Mouse (Mus musculus): ENCODE data around the gene Litaf. TPM values are rescaled to one million over a fixed set of nuclear protein-coding genes. Genes with fewer than 3 reads are reported as not detected.
A peak's percentile ranks its signal among the peaks of the same experiment; 100 is the strongest.
"Not testable (repeated sequence)": the region's sequence is repeated elsewhere in the genome, so short reads cannot be mapped to it uniquely, and the experiment has no call there.

Gene Litaf
- polyA plus RNA-seq, 1 experiment from 2014 or later, result 134 TPM

- no peak for ATAC-seq (ENCODE audit: low FRiP score, low TSS enrichment)
- Histone ChIP-seq H3K9me3 (ENCODE audit: low read length) (no peaks in the 10 kb centered on the region), H3K4me1 (ENCODE audit: insufficient read depth, low read length) (peaks cover 71% of the 10 kb centered on the region), H3K27ac (ENCODE audit: low read length) (peak overlapping the region; percentile 78), H3K9ac (replicated peaks; ENCODE audit: low read length) (0 out of 2 replicates have a peak overlapping the region, but pooled peaks have one; percentile 6), H3K27me3 (ENCODE audit: insufficient read depth, low read length) (no peaks in the 10 kb centered on the region), H3K4me2 (replicated peaks; ENCODE audit: low read depth, low read length) (no peak overlapping the region), H3K4me3 (ENCODE audit: low read length) (no peak overlapping the region), H3K36me3 (ENCODE audit: insufficient read depth, low read length) (0 out of 2 replicates have a peak, but pooled peaks cover 2% of the 10 kb centered on the region)
- WGBS, result 52% methylated on average over 5 of the region's 5 CpGs
Measured at GRCm38 (mm10) chr16:10984534-10984933, 81.4 kb downstream of the Litaf start.

- Histone ChIP-seq H3K9ac (replicated peaks; ENCODE audit: low read length) (no peak overlapping the region), H3K4me1 (ENCODE audit: insufficient read depth, low read length) (peaks cover 78% of the 10 kb centered on the region), H3K4me2 (replicated peaks; ENCODE audit: low read depth, low read length) (no peak overlapping the region), H3K9me3 (ENCODE audit: low read length) (no peaks in the 10 kb centered on the region), H3K4me3 (ENCODE audit: low read length) (no peak overlapping the region), H3K27me3 (ENCODE audit: insufficient read depth, low read length) (no peaks in the 10 kb centered on the region), H3K36me3 (ENCODE audit: insufficient read depth, low read length) (no peaks in the 10 kb centered on the region), H3K27ac (ENCODE audit: low read length) (peak overlapping the region; percentile 51)
- ATAC-seq (ENCODE audit: low FRiP score, low TSS enrichment), result no peak
- 51% methylated on average over 7 of the region's 7 CpGs for WGBS
Measured at GRCm38 (mm10) chr16:10981493-10982070, 84.4 kb downstream of the Litaf start.

- Histone ChIP-seq H3K36me3 (ENCODE audit: insufficient read depth, low read length) (no peaks in the 10 kb centered on the region), H3K4me1 (ENCODE audit: insufficient read depth, low read length) (peaks cover 84% of the 10 kb centered on the region), H3K27ac (ENCODE audit: low read length) (peak overlapping the region; percentile 61), H3K9me3 (ENCODE audit: low read length) (peaks cover 3% of the 10 kb centered on the region; the same call in 1 of the 2 replicates), H3K4me3 (ENCODE audit: low read length) (no peak overlapping the region), H3K9ac (replicated peaks; ENCODE audit: low read length) (no peak overlapping the region), H3K4me2 (replicated peaks; ENCODE audit: low read depth, low read length) (no peak overlapping the region), H3K27me3 (ENCODE audit: insufficient read depth, low read length) (no peaks in the 10 kb centered on the region)
- WGBS, result 31% methylated on average over 11 of the region's 11 CpGs
- peak; percentile 74 for ATAC-seq (ENCODE audit: low FRiP score, low TSS enrichment)
Measured at GRCm38 (mm10) chr16:10979064-10979803, 86.7 kb downstream of the Litaf start.

- Histone ChIP-seq H3K36me3 (ENCODE audit: insufficient read depth, low read length) (no peaks in the 10 kb centered on the region), H3K4me2 (replicated peaks; ENCODE audit: low read depth, low read length) (no peak overlapping the region), H3K4me1 (ENCODE audit: insufficient read depth, low read length) (peaks cover 85% of the 10 kb centered on the region), H3K27ac (ENCODE audit: low read length) (0 out of 2 replicates have a peak overlapping the region, but pooled peaks have one; percentile 84), H3K9me3 (ENCODE audit: low read length) (peaks cover 3% of the 10 kb centered on the region; the same call in 1 of the 2 replicates), H3K9ac (replicated peaks; ENCODE audit: low read length) (no peak overlapping the region), H3K27me3 (ENCODE audit: insufficient read depth, low read length) (no peaks in the 10 kb centered on the region), H3K4me3 (ENCODE audit: low read length) (no peak overlapping the region)
- 76% methylated on average over 9 of the region's 9 CpGs for WGBS
- ATAC-seq (ENCODE audit: low FRiP score, low TSS enrichment), result no peak
Measured at GRCm38 (mm10) chr16:10977877-10978276, 88.1 kb downstream of the Litaf start.

- peak overlapping the region; percentile 51 for H3K9ac ChIP-seq (replicated peaks; ENCODE audit: low read length)
- H3K4me3 ChIP-seq (ENCODE audit: low read length), result no peak overlapping the region
- peak overlapping the region; percentile 84 for H3K27ac ChIP-seq (ENCODE audit: low read length)
- ATAC-seq (ENCODE audit: low FRiP score, low TSS enrichment), result peak; percentile 44
- peaks cover 71% of the 10 kb centered on the region for H3K4me1 ChIP-seq (ENCODE audit: insufficient read depth, low read length)
- H3K27me3 ChIP-seq (ENCODE audit: insufficient read depth, low read length), result no peaks in the 10 kb centered on the region
- WGBS, result 22% methylated on average over 11 of the region's 11 CpGs
- H3K36me3 ChIP-seq (ENCODE audit: insufficient read depth, low read length), result no peaks in the 10 kb centered on the region
- no peak overlapping the region for H3K4me2 ChIP-seq (replicated peaks; ENCODE audit: low read depth, low read length)
- H3K9me3 ChIP-seq (ENCODE audit: low read length), result peaks cover 3% of the 10 kb centered on the region; the same call in 1 of the 2 replicates
Measured at GRCm38 (mm10) chr16:10976202-10976631, 89.7 kb downstream of the Litaf start.

GRCm38 (mm10) chr16:10974939-10975338 is 91.0 kb downstream of the Litaf start:
- Histone ChIP-seq H3K4me2 (replicated peaks; ENCODE audit: low read depth, low read length) (no peak overlapping the region), H3K9me3 (ENCODE audit: low read length) (peaks cover 3% of the 10 kb centered on the region; the same call in 1 of the 2 replicates), H3K27ac (ENCODE audit: low read length) (no peak overlapping the region), H3K4me3 (ENCODE audit: low read length) (no peak overlapping the region), H3K4me1 (ENCODE audit: insufficient read depth, low read length) (peaks cover 60% of the 10 kb centered on the region), H3K36me3 (ENCODE audit: insufficient read depth, low read length) (no peaks in the 10 kb centered on the region), H3K9ac (replicated peaks; ENCODE audit: low read length) (no peak overlapping the region), H3K27me3 (ENCODE audit: insufficient read depth, low read length) (no peaks in the 10 kb centered on the region)
- 79% methylated on average over 5 of the region's 5 CpGs for WGBS
- no peak for ATAC-seq (ENCODE audit: low FRiP score, low TSS enrichment)

- Histone ChIP-seq H3K4me1 (ENCODE audit: insufficient read depth, low read length) (peaks cover 57% of the 10 kb centered on the region), H3K4me2 (replicated peaks; ENCODE audit: low read depth, low read length) (no peak overlapping the region), H3K4me3 (ENCODE audit: low read length) (no peak overlapping the region), H3K9ac (replicated peaks; ENCODE audit: low read length) (no peak overlapping the region), H3K27me3 (ENCODE audit: insufficient read depth, low read length) (no peaks in the 10 kb centered on the region), H3K36me3 (ENCODE audit: insufficient read depth, low read length) (no peaks in the 10 kb centered on the region), H3K27ac (ENCODE audit: low read length) (no peak overlapping the region), H3K9me3 (ENCODE audit: low read length) (peaks cover 3% of the 10 kb centered on the region; the same call in 1 of the 2 replicates)
- ATAC-seq (ENCODE audit: low FRiP score, low TSS enrichment), result 0 out of 2 replicates have a peak, but pooled peaks have one; percentile 5
- 16% methylated on average over 3 of the region's 3 CpGs for WGBS
Measured at GRCm38 (mm10) chr16:10974037-10974446, 91.9 kb downstream of the Litaf start.

GRCm38 (mm10) chr16:10972259-10972658 is 93.7 kb downstream of the Litaf start:
- H3K27ac ChIP-seq (ENCODE audit: low read length), result peak overlapping the region; percentile 41; the same call in 1 of the 2 replicates
- H3K4me2 ChIP-seq (replicated peaks; ENCODE audit: low read depth, low read length), result no peak overlapping the region
- no peak overlapping the region for H3K9ac ChIP-seq (replicated peaks; ENCODE audit: low read length)
- H3K4me1 ChIP-seq (ENCODE audit: insufficient read depth, low read length), result peaks cover 41% of the 10 kb centered on the region
- peaks cover 3% of the 10 kb centered on the region; the same call in 1 of the 2 replicates for H3K9me3 ChIP-seq (ENCODE audit: low read length)
- H3K4me3 ChIP-seq (ENCODE audit: low read length), result no peak overlapping the region
- H3K36me3 ChIP-seq (ENCODE audit: insufficient read depth, low read length), result no peaks in the 10 kb centered on the region
- WGBS, result 44% methylated on average over 6 of the region's 6 CpGs
- no peaks in the 10 kb centered on the region for H3K27me3 ChIP-seq (ENCODE audit: insufficient read depth, low read length)
- ATAC-seq (ENCODE audit: low FRiP score, low TSS enrichment), result peak; percentile 59

GRCm38 (mm10) chr16:10969944-10970343 is 96.0 kb downstream of the Litaf start:
- H3K4me3 ChIP-seq (ENCODE audit: low read length); H3K27me3 ChIP-seq (ENCODE audit: insufficient read depth, low read length); ATAC-seq (ENCODE audit: low FRiP score, low TSS enrichment); H3K9ac ChIP-seq (replicated peaks; ENCODE audit: low read length); H3K9me3 ChIP-seq (ENCODE audit: low read length); H3K4me2 ChIP-seq (replicated peaks; ENCODE audit: low read depth, low read length); H3K36me3 ChIP-seq (ENCODE audit: insufficient read depth, low read length); H3K27ac ChIP-seq (ENCODE audit: low read length): not testable (repeated sequence)
- peaks cover 22% of the 10 kb centered on the region for H3K4me1 ChIP-seq (ENCODE audit: insufficient read depth, low read length)
- 71% methylated on average over 1 of the region's 1 CpGs for WGBS

- H3K36me3 ChIP-seq (ENCODE audit: insufficient read depth, low read length), result peaks cover 13% of the 10 kb centered on the region
- WGBS, result 75% methylated on average over 5 of the region's 5 CpGs
- H3K4me3 ChIP-seq (ENCODE audit: low read length), result no peak overlapping the region
- H3K27me3 ChIP-seq (ENCODE audit: insufficient read depth, low read length), result no peaks in the 10 kb centered on the region
- peaks cover 18% of the 10 kb centered on the region for H3K4me1 ChIP-seq (ENCODE audit: insufficient read depth, low read length)
- ATAC-seq (ENCODE audit: low FRiP score, low TSS enrichment), result no peak
- no peak overlapping the region; the same call in 1 of the 2 replicates for H3K9ac ChIP-seq (replicated peaks; ENCODE audit: low read length)
- H3K9me3 ChIP-seq (ENCODE audit: low read length), result no peaks in the 10 kb centered on the region
- no peak overlapping the region for H3K27ac ChIP-seq (ENCODE audit: low read length)
- H3K4me2 ChIP-seq (replicated peaks; ENCODE audit: low read depth, low read length), result no peak overlapping the region
Measured at GRCm38 (mm10) chr16:10969342-10969741, 96.6 kb downstream of the Litaf start.
